Mouse (Mus musculus): ENCODE measurements at regions not wholly inside any gene's neighbourhood (a gene's known extent, or its start where the extent isn't known, plus 50 kb on each side); places are given as distances from the start of the nearest gene placed in this dataset. TPM values are rescaled to one million over a fixed set of nuclear protein-coding genes. Genes with fewer than 3 reads are reported as not detected.

Small RNA genes lying in the stretch of these regions (microRNA-seq; reads per million reads assigned to microRNA genes)
- not detected for gene Gm26042

Data from heart, postnatal 0 days (tissue).